25 mouse cellular contexts compared by ENCODE assay signal in the genomic region with DNA sequence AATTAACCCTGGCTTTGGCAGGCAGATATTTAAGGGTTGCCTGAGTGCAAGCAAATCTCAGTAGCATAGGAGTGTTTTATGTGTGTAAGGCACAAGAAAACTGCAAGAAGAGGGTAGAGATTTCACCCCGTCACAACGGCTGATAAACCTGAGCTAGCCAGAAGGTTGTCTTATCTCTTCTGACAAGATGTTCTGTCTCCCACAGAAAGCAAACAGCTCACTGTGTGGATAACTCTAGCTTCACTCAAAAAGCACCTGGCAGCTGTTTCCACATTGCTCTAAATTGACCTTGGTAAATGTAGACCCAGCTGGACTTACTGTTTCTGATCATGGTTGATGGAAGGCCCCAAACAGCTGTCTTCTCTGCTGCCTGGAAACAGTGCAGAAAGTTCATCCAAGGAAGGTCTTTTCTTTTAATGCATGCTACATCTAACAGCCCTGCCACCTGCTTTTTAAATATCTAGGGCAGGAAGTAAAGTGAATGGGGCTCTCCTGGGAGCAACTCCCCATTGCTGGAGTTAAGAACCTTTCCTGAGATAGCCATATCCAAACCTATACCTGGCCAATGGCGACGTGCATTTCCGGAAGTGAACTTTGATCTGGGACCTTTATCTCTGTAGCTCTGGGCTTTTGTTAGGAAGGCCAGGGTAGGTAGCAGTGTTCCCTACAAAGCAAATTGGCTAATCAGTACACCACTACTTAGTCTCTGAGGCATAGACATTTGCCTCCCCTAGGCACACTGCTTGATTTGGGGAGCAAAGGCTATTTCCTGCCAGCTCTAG. TPM values are rescaled to one million over a fixed set of nuclear protein-coding genes. Genes with fewer than 3 reads are reported as not detected.
"Had no signal": no experiment of that assay in that cellular context is flagged by ENCODE, and none has a peak within 500 bp of the region (broad histone marks: within the 10 kb centered on the region; RNA-seq: fewer than 3 reads in every experiment).

No protein-coding gene starts in this region.

- ATAC-seq: liver, embryonic 12.5 days; midbrain, embryonic 15.5 days had no signal

- H3K9me3 ChIP-seq: limb, embryonic 12.5 days; limb, embryonic 15.5 days; liver, embryonic 12.5 days; liver, embryonic 15.5 days; lung, embryonic 15.5 days; midbrain, embryonic 12.5 days; midbrain, embryonic 15.5 days; neural tube, embryonic 12.5 days; neural tube, embryonic 15.5 days had no signal

- H3K27me3 ChIP-seq: midbrain, embryonic 15.5 days; neural tube, embryonic 12.5 days; neural tube, embryonic 15.5 days had no signal

- H3K4me2 ChIP-seq: limb, embryonic 12.5 days; limb, embryonic 15.5 days; liver, embryonic 12.5 days; liver, embryonic 15.5 days; lung, embryonic 15.5 days; midbrain, embryonic 12.5 days; midbrain, embryonic 15.5 days; neural tube, embryonic 12.5 days; neural tube, embryonic 15.5 days had no signal

- H3K27ac ChIP-seq: kidney, postnatal 0 days; layer of hippocampus, adult 2 months; limb, embryonic 12.5 days; limb, embryonic 15.5 days; liver, embryonic 12.5 days; liver, embryonic 15.5 days; lung, embryonic 15.5 days; midbrain, embryonic 12.5 days; midbrain, embryonic 15.5 days; neural tube, embryonic 12.5 days; neural tube, embryonic 15.5 days had no signal

- H3K9ac ChIP-seq: limb, embryonic 12.5 days; limb, embryonic 15.5 days; liver, embryonic 12.5 days; liver, embryonic 15.5 days; lung, embryonic 15.5 days; midbrain, embryonic 12.5 days; midbrain, embryonic 15.5 days; neural tube, embryonic 12.5 days; neural tube, embryonic 15.5 days had no signal

- H3K36me3 ChIP-seq: limb, embryonic 12.5 days; limb, embryonic 15.5 days; liver, embryonic 12.5 days; liver, embryonic 15.5 days; lung, embryonic 15.5 days; midbrain, embryonic 12.5 days; midbrain, embryonic 15.5 days; neural tube, embryonic 12.5 days; neural tube, embryonic 15.5 days had no signal

- H3K4me3 ChIP-seq: layer of hippocampus, adult 2 months; limb, embryonic 12.5 days; limb, embryonic 15.5 days; liver, embryonic 12.5 days; liver, embryonic 15.5 days; lung, embryonic 15.5 days; midbrain, embryonic 12.5 days; midbrain, embryonic 15.5 days; neural tube, embryonic 12.5 days; neural tube, embryonic 15.5 days had no signal

- DNase-seq: kidney, adult 18-20 months; kidney, postnatal 25 days; layer of hippocampus, adult 9-11 months; layer of hippocampus, postnatal 36 days; left cerebral cortex, postnatal 4 days; lung, adult 18-20 months; lung, postnatal 10 days; lung, postnatal 36 days; right cerebral cortex, adult 18-20 months; right cerebral cortex, postnatal 14 days; right cerebral cortex, postnatal 4 days; thymus, adult 2 months; thymus, postnatal 14 days; thymus, postnatal 4 days had no signal

RNA-seq across cellular contexts. Expression of gene Ptprn2, which starts 5.2 kb away (rescaled TPM):
- polyA plus RNA-seq: liver, embryonic 12.5 days had no signal
